In the genomic region with DNA sequence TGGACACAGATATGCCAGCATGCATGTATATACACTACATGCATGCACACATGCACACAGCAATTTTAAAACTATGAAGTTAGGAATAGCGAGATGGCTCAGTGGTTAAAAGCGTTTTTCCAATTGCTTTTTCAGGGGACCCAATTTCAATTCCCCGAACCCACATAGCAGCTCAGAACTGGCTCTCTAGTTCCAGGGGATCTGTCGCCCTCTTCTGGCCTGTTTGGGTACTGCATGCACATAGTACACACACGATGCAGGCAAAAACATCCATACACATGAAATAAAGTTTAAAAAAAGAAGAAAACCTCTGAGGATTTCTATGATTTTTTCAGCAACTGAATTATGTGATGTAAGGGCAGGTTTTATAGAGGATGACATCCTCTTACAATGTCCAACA, we compare ENCODE assay signal across 11 mouse cellular contexts. TPM values are rescaled to one million over a fixed set of nuclear protein-coding genes. Genes with fewer than 3 reads are reported as not detected.
A peak's percentile ranks its signal among the peaks of the same experiment; 100 is the strongest.
DNase-seq lines count a peak whose midpoint lies in the region; ATAC-seq and TF ChIP-seq lines count a peak whose summit lies in the region.
"Had no signal": no experiment of that assay in that cellular context is flagged by ENCODE, and none has a peak within 500 bp of the region (broad histone marks: within the 10 kb centered on the region; RNA-seq: fewer than 3 reads in every experiment).

No protein-coding gene starts in this region.

- peak; percentile 22 to 42; a peak in 3 of 4 replicates for TF ChIP-seq CTCF in CH12.LX (conservative IDR thresholded peaks at IDR 0.05 in 1 of 2, IDR thresholded peaks at IDR 0.05 in 1 of 2; ENCODE audit: low read depth in 2 of 2, low read length in 2 of 2)

- TF ChIP-seq RAD21 in CH12.LX (IDR thresholded peaks at IDR 0.05; ENCODE audit: low read depth, low read length) = no peak; the same call in 1 of the 2 replicates

- no peak overlapping the region for H3K4me3 ChIP-seq in CH12.LX (replicated peaks in 1 of 3; ENCODE audit: low read depth in 2 of 3, low read length in 2 of 3, poor library complexity in 1 of 3)
- no peak overlapping the region for H3K4me3 ChIP-seq in embryonic facial prominence, embryonic 10.5 days
- H3K4me3 ChIP-seq: heart, embryonic 10.5 days; limb, embryonic 12.5 days; stomach, embryonic 15.5 days had no signal

- ATAC-seq in erythroblast, adult 5-6 weeks (replicated peaks; ENCODE audit: low FRiP score, poor library complexity, severe bottlenecking) = no peak

- H3K9ac ChIP-seq in CH12.LX (ENCODE audit: insufficient read depth, low read depth) = no peak overlapping the region
- H3K9ac ChIP-seq: limb, embryonic 12.5 days; stomach, embryonic 15.5 days had no signal

- peaks cover 61% of the 10 kb centered on the region for H3K9me3 ChIP-seq in CH12.LX (replicated peaks; ENCODE audit: low read length)
- H3K9me3 ChIP-seq in embryonic facial prominence, embryonic 10.5 days = peaks cover 57% of the 10 kb centered on the region
- H3K9me3 ChIP-seq: stomach, embryonic 15.5 days had no signal

- no peaks in the 10 kb centered on the region for H3K36me3 ChIP-seq in CH12.LX (replicated peaks in 1 of 2; ENCODE audit: control insufficient read depth in 1 of 2, insufficient read depth in 1 of 2, low read length in 1 of 2)
- no peaks in the 10 kb centered on the region for H3K36me3 ChIP-seq in embryonic facial prominence, embryonic 10.5 days (replicated peaks)
- H3K36me3 ChIP-seq: heart, embryonic 10.5 days; limb, embryonic 12.5 days; stomach, embryonic 15.5 days had no signal

- 72% methylated on average over 5 of the region's 5 CpGs for WGBS in embryonic facial prominence, embryonic 10.5 days

- TF ChIP-seq EP300 in CH12.LX (IDR thresholded peaks at IDR 0.05; ENCODE audit: low read length) = no peak

- H3K4me2 ChIP-seq in CH12.LX (ENCODE audit: insufficient read depth, low read depth, poor library complexity, severe bottlenecking) = no peak overlapping the region
- H3K4me2 ChIP-seq: limb, embryonic 12.5 days; stomach, embryonic 15.5 days had no signal

- no peaks in the 10 kb centered on the region for H3K27me3 ChIP-seq in CH12.LX (replicated peaks)
- H3K27me3 ChIP-seq in embryonic facial prominence, embryonic 10.5 days (replicated peaks; ENCODE audit: low read depth, poor library complexity, severe bottlenecking) = no peaks in the 10 kb centered on the region
- H3K27me3 ChIP-seq: limb, embryonic 12.5 days; stomach, embryonic 15.5 days had no signal

- in situ Hi-C loops in CH12.LX (cut with MboI; ENCODE audit: low pct_ligation_motif_present, low pct_unique_long_range_greater_than_20kb, low sequenced_read_pairs) = no loop called here

- H3K79me2 ChIP-seq in CH12.LX (replicated peaks; ENCODE audit: control insufficient read depth, extremely low read depth, insufficient read depth, poor library complexity, severe bottlenecking) = no peaks in the 10 kb centered on the region

- no peaks in the 10 kb centered on the region for H3K4me1 ChIP-seq in CH12.LX (ENCODE audit: control insufficient read depth in 1 of 2, insufficient read depth in 2 of 2)
- no peaks in the 10 kb centered on the region for H3K4me1 ChIP-seq in embryonic facial prominence, embryonic 10.5 days
- H3K4me1 ChIP-seq: heart, embryonic 10.5 days; limb, embryonic 12.5 days; stomach, embryonic 15.5 days had no signal

- H3K27ac ChIP-seq in CH12.LX (ENCODE audit: insufficient read depth, low read depth) = no peak overlapping the region
- H3K27ac ChIP-seq in embryonic facial prominence, embryonic 10.5 days (replicated peaks) = no peak overlapping the region
- H3K27ac ChIP-seq: heart, embryonic 10.5 days; limb, embryonic 12.5 days; stomach, embryonic 15.5 days had no signal

- DNase-seq in adrenal gland, postnatal 14 days = peak; percentile 9
- no peak for DNase-seq in adrenal gland, adult 18-20 months (ENCODE audit: low spot score in 2 of 2)
- peak; percentile 4 for DNase-seq in layer of hippocampus, postnatal 14 days (ENCODE audit: low spot score in 2 of 2)
- DNase-seq in layer of hippocampus, adult 9-10 months (ENCODE audit: low spot score) = no peak
- DNase-seq in CH12.LX (ENCODE audit: extremely low read depth) = no peak
- DNase-seq in embryonic facial prominence, embryonic 10.5 days (ENCODE audit: low spot score) = peak; percentile 9
- no peak for DNase-seq in cerebellum, adult 9-10 months

- dilution Hi-C loops in CH12.LX (cut with MboI; ENCODE audit: extremely low pct_ligation_motif_present, extremely low pct_unique_long_range_greater_than_20kb, low sequenced_read_pairs) = no loop called here

- TF ChIP-seq POLR2A in CH12.LX (IDR thresholded peaks at IDR 0.05; ENCODE audit: low read depth, low read length) = no peak

TF ChIP-seq in CH12.LX, 34 proteins besides CTCF, POLR2A, EP300 and RAD21:
- no peak for TF ChIP-seq ZC3H11A (IDR thresholded peaks at IDR 0.05; ENCODE audit: low read depth, low read length)
- peak; percentile 10; the same call in 1 of the 2 replicates for TF ChIP-seq SMC3 (IDR thresholded peaks at IDR 0.05; ENCODE audit: low read depth, low read length)
- no peak for TF ChIP-seq HCFC1 (IDR thresholded peaks at IDR 0.05; ENCODE audit: low read depth, low read length)

RNA-seq across cellular contexts. Expression of a gene that starts 3.4 kb away (rescaled TPM):
- not detected in 2 replicates for total RNA-seq in adrenal gland, postnatal 14 days (2021)
- not detected for total RNA-seq in adrenal gland, adult 18-20 months (2021)
- not detected for total RNA-seq in layer of hippocampus, postnatal 14 days (2021)
- total RNA-seq in CH12.LX (2012; rRNA removed) (not detected in 2 replicates), CH12.LX (2014; rRNA removed) (not detected in 2 replicates)
- polyA plus RNA-seq in CH12.LX (2012; ENCODE audit: insufficient read length, low read depth) = not detected in 2 replicates
- not detected in 2 replicates for polyA plus RNA-seq in embryonic facial prominence, embryonic 10.5 days (2016; fragmentation: Nextera tagmentation; extraction: Ambion mirVana)
- total RNA-seq in erythroblast, adult 5-6 weeks (2015; ENCODE audit: low replicate concordance) = not detected in 2 replicates
- total RNA-seq in erythroblast, adult 5-6 weeks (2017; ENCODE audit: low replicate concordance) = not detected in 2 replicates
- polyA plus RNA-seq: heart, embryonic 10.5 days; limb, embryonic 12.5 days; stomach, embryonic 15.5 days had no signal

RNA-seq across cellular contexts. Expression of a gene that starts 17.6 kb away (rescaled TPM):
- total RNA-seq in adrenal gland, postnatal 14 days (2021) = not detected in 2 replicates
- total RNA-seq in adrenal gland, adult 18-20 months (2021) = not detected
- total RNA-seq in layer of hippocampus, postnatal 14 days (2021) = not detected
- total RNA-seq in CH12.LX (2012; rRNA removed) = not detected in 2 replicates
- not detected in 2 replicates for total RNA-seq in CH12.LX (2014; rRNA removed)
- not detected in 2 replicates for polyA plus RNA-seq in CH12.LX (2012; ENCODE audit: insufficient read length, low read depth)
- not detected in 2 replicates for polyA plus RNA-seq in embryonic facial prominence, embryonic 10.5 days (2016; fragmentation: Nextera tagmentation; extraction: Ambion mirVana)
- total RNA-seq in erythroblast, adult 5-6 weeks (2015; ENCODE audit: low replicate concordance) = not detected in 2 replicates
- total RNA-seq in erythroblast, adult 5-6 weeks (2017; ENCODE audit: low replicate concordance) = not detected in 2 replicates
- polyA plus RNA-seq: heart, embryonic 10.5 days; limb, embryonic 12.5 days; stomach, embryonic 15.5 days had no signal

RNA-seq across cellular contexts. Expression of a gene that starts 26.6 kb away (rescaled TPM):
- total RNA-seq in adrenal gland, postnatal 14 days (2021) = not detected in 2 replicates
- total RNA-seq in adrenal gland, adult 18-20 months (2021) = not detected
- not detected for total RNA-seq in layer of hippocampus, postnatal 14 days (2021)
- total RNA-seq in CH12.LX (2012; rRNA removed) (not detected in 2 replicates), CH12.LX (2014; rRNA removed) (not detected in 2 replicates)
- not detected in 2 replicates for polyA plus RNA-seq in CH12.LX (2012; ENCODE audit: insufficient read length, low read depth)
- polyA plus RNA-seq in embryonic facial prominence, embryonic 10.5 days (2016; fragmentation: Nextera tagmentation; extraction: Ambion mirVana) = not detected in 2 replicates
- total RNA-seq in erythroblast, adult 5-6 weeks (2015; ENCODE audit: low replicate concordance) = not detected in 2 replicates
- not detected in 2 replicates for total RNA-seq in erythroblast, adult 5-6 weeks (2017; ENCODE audit: low replicate concordance)
- polyA plus RNA-seq: heart, embryonic 10.5 days; limb, embryonic 12.5 days; stomach, embryonic 15.5 days had no signal

RNA-seq across cellular contexts. Expression of a gene that starts 38.5 kb away (rescaled TPM):
- total RNA-seq in adrenal gland, postnatal 14 days (2021) = not detected in 2 replicates
- total RNA-seq in adrenal gland, adult 18-20 months (2021) = not detected
- total RNA-seq in layer of hippocampus, postnatal 14 days (2021) = not detected
- total RNA-seq in CH12.LX (2012; rRNA removed) = not detected in 2 replicates
- not detected in 2 replicates for total RNA-seq in CH12.LX (2014; rRNA removed)
- polyA plus RNA-seq in CH12.LX (2012; ENCODE audit: insufficient read length, low read depth) = not detected in 2 replicates
- polyA plus RNA-seq in embryonic facial prominence, embryonic 10.5 days (2016; fragmentation: Nextera tagmentation; extraction: Ambion mirVana) = not detected in 2 replicates
- total RNA-seq in erythroblast, adult 5-6 weeks (2015; ENCODE audit: low replicate concordance) = not detected in 2 replicates
- not detected in 2 replicates for total RNA-seq in erythroblast, adult 5-6 weeks (2017; ENCODE audit: low replicate concordance)
- polyA plus RNA-seq: heart, embryonic 10.5 days; limb, embryonic 12.5 days; stomach, embryonic 15.5 days had no signal

RNA-seq across cellular contexts. Expression of a gene that starts 39.4 kb away (rescaled TPM):
- total RNA-seq in adrenal gland, postnatal 14 days (2021) = not detected in 2 replicates
- total RNA-seq in adrenal gland, adult 18-20 months (2021) = not detected
- not detected for total RNA-seq in layer of hippocampus, postnatal 14 days (2021)
- total RNA-seq in CH12.LX (2012; rRNA removed) (not detected in 2 replicates), CH12.LX (2014; rRNA removed) (not detected in 2 replicates)
- polyA plus RNA-seq in CH12.LX (2012; ENCODE audit: insufficient read length, low read depth) = not detected in 2 replicates
- polyA plus RNA-seq in embryonic facial prominence, embryonic 10.5 days (2016; fragmentation: Nextera tagmentation; extraction: Ambion mirVana) = not detected in 2 replicates
- not detected in 2 replicates for total RNA-seq in erythroblast, adult 5-6 weeks (2015; ENCODE audit: low replicate concordance)
- not detected in 2 replicates for total RNA-seq in erythroblast, adult 5-6 weeks (2017; ENCODE audit: low replicate concordance)
- polyA plus RNA-seq: heart, embryonic 10.5 days; limb, embryonic 12.5 days; stomach, embryonic 15.5 days had no signal

Comparison
In these comparisons a context has a peak if more than half of its experiments do, and no peak if none do; other contexts are left out.
1. DNase-seq: peak in adrenal gland, postnatal 14 days (single experiment), layer of hippocampus, postnatal 14 days (2 of 2) and embryonic facial prominence, embryonic 10.5 days (single experiment); none in adrenal gland, adult 18-20 months (0 of 2), layer of hippocampus, adult 9-10 months (single experiment), CH12.LX (single experiment) and cerebellum, adult 9-10 months (single experiment).